Mouse (Mus musculus) cerebellum, adult 11-12 months (tissue): Measurements from ENCODE around the gene Nat14.
"Not testable (repeated sequence)": the region's sequence is repeated elsewhere in the genome, so short reads cannot be mapped to it uniquely, and the experiment has no call there.

Source experiments
- DNase-seq: peaks from one replicate; pipeline ENCODE4 v3.0.0; 2022

Gene Nat14

DNA sequence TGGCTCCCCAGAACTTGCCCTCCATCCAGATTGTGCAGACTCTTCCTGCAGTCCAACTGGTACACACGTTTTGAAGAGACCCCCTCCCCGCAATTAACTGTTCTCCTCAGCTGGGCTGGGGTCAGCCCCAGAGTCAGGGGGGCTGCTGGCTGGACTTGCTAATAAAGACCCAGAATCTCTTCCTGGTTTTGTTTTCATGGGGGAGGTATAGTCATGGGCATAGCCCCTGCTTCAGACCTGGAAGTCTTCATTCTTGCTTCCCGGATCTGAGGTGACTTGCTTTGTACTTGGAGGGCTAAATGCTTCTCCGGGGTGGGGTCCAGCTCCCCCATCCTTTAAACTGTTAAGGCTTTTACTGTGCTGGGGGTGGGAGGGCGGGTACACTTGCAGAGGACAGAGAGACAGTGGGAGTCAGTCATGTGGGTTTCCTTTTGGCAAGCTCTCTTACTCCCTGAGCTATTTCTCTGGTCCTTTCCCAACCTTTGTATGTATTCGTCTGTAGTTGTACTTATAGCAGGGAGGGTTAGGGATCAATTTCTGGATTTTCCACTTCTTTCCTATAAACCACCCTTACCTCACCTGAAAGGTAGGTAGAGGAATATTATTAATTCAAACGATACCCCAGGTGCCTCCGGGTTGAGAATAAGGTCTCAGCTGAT, at the start of gene Nat14:
Gene Nat14, plus strand, starts transcription at position 205 of the 659 bp plus-strand sequence.
- no peak for DNase-seq

DNA sequence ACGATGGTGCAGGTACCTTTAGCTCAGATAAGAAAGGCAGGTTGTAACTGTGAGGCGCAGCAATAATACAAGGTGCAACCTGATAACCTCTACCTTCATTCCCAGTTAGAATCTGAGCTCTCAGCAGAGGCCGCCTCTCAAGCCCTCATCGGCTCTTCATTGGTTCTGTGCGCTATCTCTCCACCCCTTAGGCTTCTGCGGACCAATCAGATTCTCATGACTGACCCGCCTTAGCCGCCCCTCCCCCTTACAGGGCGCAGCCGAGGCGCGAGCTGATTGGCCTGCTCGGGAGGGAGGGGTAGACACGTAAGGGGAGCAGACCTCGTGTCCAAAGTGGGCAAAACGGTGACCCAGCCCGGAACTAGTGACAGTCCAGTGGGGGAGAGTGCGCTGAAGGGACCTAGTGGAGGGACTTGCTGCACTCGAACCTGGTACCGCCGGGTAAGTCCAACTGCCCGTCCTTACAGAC, 45.0 kb upstream of the Nat14 start, which contains the start of gene Isoc2a:
Gene Isoc2a, plus strand, starts transcription at position 401 of the 469 bp plus-strand sequence.
- DNase-seq = peak; percentile 94

DNA sequence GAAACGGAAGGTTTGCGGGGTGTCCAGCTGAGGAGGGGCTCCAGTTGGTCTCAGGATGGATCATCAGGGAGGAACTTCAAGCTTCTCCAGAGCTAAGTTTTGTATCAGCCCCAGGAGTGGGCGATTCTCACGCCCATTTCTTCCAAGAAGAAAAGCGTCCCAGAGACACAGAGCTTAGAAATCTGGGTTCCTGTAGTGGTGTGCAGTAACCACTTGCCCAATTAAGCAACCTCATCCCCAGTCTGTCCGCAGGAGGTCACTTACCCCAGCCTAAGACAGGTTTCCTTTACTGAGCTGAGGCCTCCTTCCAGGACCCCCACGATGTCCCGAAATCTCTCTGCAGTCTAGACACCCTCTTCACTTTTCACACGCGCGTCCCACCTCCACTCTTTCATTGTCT, 44.6 kb upstream of the Nat14 start:
- peak; percentile 36 for DNase-seq

DNA sequence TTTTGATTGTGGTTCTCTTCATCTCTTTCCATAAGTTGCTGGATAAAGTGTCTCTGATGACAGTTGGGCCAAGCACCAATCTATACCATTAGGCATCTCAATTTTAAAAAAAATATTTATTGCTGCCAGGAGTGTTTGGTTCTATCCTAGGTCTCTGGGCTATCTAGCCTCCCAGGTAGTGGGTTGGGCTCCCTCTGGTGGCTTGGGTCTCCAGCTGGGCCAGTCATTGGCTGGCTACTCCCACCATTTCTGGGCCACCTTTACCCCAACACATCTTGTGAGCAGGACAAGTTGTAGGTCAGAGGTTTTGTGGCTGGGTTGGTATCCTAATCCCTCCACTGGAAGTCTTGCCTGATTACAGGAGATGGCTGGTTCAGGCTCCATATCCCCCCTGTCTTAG, 43.6 kb upstream of the Nat14 start:
- no peak for DNase-seq

DNA sequence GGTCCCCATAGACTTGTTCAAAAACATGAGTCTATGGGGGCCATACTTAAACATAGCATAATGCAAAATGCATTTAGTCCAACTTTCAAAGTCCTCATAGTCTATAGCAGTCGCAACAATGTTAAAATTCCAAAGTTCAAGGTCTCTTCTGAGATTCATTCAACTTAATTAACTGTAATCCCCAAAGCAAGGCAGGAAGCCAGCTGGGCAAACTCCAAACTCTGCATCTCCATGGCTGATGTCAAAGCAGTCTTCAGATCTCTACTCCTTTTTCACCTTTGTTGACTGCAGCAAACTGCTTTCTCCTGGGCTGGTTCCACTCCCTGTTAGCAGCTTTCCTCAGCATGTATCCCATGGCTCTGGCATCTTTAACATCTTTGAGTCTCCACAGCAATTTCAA, 42.8 kb upstream of the Nat14 start:
- DNase-seq = not testable (repeated sequence)

DNA sequence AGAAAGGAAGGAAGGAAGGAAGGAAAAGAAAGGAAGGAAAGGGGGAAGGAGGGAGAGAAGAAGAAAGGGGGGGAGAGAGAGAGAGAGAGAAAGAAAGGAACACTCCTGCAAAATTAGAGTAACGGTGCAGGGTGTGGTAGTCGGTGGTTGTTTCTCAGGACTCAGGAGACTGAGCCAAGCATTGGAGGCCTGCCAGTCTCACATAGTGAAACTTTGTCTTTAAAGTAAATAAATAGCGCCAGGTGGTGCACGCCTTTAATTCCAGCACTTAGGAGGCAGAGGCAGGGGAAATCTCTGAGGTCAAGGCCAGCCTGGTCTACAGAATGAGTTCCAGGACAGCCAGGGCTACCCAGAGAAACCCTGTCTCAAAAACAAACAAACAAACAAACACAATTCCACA, 35.1 kb upstream of the Nat14 start:
- DNase-seq = no peak

DNA sequence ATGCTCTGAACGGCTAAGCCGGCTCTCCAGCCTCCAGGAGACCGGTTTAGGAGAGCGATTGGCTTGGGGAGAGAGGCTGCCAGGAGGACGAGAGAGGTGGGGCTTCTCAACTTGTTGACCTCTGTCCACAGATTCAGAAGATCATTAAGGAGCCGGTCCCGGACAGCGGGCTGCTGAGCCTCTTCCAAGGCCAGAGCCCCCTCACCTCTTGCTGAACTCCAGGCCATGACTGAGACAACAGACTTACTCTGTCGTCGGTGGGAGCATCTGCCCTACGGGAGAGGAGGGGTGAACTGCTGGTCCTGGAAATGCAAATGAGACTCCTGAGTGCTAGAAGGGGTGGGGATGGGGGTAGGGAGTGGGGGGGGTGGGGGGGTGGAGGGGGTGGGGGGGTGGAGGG, 26.6 kb upstream of the Nat14 start:
- no peak for DNase-seq

DNA sequence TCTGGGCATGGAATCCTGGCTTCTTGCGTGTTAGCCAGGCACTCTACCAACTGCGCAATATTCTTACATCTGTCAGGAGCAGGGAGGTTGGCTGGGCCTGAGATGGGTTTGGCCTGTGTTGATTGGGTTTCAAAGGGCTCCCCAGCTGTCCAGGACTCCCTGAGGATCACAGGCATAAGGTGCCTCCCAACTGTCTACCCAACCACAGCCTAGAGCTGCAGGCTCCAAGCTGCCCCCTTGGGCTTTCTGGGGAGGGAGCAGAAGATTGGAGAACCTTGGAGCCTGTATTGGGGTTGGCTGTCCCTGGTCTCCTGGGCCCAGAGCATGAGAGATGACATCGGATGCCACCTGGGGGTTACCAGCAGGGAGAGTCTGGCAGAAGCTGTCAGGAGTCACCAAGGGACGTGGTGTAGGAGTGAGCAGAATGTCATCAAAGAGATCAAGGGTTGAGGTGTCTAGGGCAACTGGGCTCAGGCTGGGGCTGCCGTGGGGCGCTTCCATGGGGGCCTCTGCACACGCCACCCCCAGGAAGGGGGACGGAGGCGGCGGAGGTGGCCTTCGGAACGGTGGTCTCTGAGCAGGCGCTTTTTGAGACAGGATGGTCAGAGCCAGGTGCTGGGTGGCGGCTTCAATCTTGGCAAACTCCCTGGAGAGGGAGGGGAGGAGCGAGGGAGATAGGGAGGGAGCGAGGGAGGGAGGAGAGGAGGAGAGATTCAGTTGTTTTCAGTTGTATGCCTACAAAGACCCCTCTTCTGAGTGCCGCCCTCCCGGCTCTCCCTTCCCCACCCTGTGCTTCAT, 22.8 kb upstream of the Nat14 start:
- peak; percentile 43 for DNase-seq

DNA sequence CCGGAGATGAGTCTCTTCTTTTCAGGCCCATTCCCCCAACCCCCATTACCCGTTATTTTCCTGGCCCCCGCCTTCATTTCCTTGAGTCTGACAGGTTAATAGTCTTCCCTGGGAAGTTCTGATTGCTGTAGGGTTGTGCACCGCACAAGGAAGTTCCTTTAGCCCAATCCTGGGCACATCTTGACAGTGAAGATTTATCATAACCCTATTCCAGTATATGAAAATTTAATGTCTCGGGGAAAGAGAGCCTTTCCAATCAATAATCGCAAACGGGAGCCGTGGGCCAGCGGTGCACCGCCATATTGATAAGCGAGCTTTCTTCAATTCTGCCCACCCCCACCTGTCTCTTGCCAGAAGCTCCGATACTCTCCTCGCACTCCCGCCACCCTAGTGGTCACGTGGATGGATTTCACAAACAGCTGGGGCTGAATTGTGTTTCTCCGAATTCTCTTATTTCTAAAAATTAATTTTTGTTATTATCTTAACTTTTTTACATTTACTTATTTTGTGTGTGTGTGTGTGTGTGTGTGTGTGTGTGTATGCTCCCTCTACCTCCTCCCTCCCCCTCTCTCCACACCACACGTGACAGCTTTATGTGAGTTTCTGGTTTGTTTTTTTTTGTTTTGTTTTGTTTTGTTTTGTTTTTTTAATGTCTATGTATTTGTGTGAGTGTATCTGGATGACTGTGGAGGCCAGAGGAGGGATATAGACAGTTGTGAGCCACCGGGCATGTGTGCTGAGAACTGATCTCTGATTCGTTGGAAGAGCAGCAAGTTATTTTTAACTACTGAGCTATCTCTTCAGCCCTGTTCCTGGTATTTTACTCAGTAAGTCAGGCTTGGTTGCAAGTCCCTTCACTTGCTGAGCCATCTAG, 21.9 kb upstream of the Nat14 start:
- DNase-seq = no peak

DNA sequence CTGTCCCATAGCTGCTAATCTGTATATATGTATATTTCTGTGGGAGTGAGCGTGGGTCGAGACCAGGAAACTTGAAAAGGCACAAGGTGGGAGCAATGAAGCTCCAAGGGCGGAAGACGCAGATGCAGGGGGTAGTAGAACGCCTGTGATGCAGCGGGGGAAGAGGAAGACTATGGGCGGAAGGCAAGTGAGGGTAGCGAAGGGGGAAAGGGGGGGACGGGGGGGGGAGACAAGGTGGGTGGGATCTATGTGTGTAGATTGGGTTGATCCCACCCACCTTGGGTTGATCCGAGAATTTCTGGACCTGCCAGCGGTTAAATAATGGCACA, 21.3 kb upstream of the Nat14 start:
- DNase-seq = no peak

DNA sequence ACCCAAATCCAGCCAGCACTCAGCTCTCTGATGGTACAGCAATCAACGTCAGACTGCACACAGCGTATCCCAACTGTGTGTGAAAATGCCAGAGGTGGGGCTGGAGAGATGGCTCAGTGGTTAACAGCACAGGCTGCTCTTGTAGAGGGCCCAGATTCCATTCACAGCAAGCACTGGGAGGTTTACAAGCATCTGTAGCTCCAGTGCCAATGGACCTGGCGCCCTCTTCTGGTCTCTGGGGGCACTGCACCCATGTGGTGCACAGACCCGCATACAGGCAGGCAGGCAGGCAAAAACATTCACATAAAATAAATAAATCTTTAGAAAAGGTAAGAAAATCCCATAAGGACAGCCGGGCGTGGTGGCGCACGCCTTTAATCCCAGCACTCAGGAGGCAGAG, 20.7 kb upstream of the Nat14 start:
- no peak for DNase-seq

DNA sequence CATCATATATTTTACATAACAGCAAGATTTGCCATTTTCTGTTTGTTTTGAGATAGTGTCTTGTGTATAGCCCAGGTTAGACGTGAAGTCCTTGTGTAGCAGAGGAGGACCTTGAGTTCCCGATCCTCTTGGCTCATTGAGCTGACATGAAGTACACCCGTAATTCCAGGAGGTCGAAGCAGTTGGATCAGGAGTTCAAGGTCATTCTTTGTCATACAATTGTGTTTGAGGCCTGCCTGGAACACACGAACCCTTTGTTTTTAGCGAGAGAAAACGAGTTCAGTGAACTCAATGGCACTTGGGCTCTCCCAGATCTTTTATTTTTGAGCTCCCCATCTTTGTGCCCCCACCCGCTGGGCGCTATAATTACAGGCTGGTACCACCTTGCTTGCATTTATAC, 19.4 kb upstream of the Nat14 start:
- DNase-seq = no peak

DNA sequence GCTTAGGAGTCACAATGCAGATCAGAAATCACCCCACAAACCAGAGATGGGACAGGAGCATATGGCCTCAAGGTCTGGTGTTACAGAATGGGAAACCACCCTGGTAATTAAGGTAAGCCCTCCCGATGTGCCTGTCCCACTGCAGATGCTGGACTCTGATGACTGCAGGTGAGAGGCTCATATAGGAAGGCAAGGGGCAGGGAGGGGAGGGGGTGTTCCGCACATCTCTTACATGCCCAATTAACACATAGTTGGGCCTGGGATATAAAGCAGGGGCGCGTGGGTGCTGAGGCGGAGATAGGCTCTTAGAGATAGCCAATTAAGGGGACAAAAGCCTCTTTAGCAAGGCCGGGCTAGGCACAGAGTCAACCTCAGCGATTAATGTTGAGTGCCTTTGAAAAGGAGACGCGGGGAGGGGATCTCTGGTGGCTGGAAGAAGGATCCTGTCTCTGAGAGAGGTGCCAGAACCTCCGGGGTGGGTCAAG, 15.3 kb upstream of the Nat14 start, which contains the start of gene Gm36210:
Gene Gm36210, minus strand, starts transcription at position 51 of the 485 bp plus-strand sequence.
- DNase-seq = no peak

DNA sequence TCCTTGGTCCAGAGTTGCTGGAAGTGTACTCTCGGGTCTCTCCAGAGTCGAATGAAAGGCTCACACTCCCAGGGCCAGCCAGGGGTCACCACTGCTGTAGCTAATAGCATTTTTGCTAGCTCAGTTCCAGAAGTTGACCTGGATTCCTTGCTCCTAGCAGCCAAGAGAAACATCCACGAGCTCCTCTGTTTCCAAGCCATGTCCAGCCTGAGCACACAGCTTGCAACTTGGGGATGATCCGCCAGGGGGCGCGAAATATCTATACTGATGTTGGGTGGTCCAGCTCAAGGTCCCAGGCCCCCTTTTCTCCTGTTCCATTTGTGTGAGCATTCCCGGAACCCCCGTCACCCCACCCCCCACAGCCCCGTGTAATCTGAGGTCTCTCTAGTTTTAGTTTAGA, 10.3 kb upstream of the Nat14 start:
- peak; percentile 38 for DNase-seq

DNA sequence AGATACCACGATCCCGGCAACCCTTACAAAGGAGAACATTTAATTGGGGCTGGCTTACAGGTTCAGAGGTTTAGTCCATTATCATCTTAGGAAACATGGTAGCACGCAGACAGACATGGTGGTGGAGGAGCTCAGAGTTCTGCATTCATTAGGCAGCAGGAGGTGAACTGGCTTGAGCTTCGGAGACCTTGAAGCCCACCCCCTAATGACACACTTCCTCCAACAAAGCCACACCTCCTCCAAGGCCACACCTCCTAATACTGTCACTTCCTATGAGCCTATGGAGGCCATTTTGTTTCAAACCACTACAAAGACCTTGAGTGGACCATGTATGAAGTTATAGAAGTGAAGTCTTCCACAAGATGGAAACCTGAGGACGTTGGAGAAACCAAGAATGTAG, 9.6 kb upstream of the Nat14 start:
- no peak for DNase-seq

DNA sequence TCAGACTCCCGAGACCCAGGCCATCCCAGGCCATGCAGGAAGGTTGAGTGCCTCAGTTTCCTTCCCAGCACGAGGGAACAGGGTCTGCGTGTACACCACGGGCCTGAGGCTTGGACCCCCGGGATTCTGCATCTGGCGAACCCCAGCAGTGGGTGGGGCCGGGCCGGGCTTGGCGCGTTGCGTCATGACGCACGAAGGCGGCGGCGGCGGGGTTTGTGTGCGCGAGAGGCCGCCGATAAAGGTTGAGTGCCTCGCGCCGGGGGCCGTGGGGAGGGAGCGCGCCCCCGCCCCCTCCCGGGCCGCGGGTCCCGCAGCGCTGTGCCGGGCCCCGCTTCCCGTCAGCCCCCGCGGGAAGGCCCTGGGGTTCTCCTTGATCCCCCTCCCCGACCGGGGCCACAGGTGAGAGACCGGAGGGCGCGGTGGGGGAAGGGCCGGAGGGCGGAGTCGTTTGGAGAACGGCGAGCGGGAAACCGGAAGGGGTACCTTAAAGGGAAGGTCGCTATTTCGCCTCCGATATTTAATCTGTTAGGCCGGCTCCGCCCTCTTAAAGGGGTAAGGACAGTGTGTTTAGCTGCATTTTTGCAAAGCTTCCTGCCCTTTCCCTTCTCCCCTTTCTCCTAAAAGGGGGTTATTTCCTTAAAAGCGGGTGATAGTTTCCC, 6.7 kb upstream of the Nat14 start, which contains the start of gene Zfp628:
Gene Zfp628, plus strand, starts transcription at position 211 of the 659 bp plus-strand sequence.
- peak; percentile 94 for DNase-seq

DNA sequence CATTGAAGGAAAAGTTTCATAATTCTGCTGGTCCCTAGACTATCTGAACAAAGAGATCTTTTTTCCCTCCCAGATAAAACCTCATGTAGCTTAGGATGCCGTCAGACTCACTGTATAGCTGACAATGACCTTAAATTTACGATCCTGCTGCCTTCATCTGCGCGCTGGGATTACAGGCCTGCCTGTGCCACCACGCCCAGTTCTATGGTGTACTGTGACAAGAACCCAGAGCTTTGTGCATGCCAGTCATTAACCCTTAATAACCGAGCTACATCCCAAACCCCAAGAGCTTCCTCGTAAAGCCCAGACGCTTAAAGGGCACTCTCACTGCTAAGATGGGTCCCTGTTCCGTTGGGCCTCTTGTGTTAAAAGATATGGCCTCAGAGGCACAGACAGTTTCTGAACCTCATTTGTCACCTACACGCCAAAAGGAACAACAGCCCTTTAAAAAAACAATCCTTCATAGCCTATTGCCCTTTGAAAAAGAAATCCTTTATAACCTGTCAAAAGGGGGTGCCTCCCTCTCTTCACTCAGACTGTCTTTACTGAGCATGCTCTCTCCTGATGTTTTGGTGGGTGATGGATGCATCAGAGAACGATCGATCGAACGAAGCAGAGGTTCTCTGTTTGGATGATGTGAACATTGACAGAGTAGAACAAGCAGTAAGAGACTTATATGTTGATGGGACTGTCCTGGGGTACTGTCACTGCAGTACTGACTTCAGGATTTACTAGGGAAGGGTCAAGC, 6.0 kb upstream of the Nat14 start:
- DNase-seq = peak; percentile 64

DNA sequence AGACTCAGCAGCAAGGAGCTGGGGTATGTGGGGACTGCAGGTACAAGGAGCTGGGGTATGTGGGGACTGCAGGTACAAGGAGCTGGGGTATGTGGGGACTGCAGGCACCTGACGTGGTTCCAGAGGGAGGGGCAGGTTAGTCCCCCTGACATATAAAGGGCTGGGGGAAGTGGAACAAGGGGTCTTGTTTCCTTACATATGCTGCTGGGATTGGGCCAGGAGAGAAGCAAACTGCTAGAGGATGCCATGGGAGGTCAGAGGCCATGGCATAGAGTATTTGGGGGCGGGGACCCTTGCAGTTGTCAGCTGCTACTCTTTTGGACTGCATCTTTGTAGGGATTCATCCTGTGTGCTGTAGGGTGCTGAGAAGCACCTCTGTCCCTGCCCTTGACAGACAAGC, 4.3 kb upstream of the Nat14 start:
- no peak for DNase-seq

DNA sequence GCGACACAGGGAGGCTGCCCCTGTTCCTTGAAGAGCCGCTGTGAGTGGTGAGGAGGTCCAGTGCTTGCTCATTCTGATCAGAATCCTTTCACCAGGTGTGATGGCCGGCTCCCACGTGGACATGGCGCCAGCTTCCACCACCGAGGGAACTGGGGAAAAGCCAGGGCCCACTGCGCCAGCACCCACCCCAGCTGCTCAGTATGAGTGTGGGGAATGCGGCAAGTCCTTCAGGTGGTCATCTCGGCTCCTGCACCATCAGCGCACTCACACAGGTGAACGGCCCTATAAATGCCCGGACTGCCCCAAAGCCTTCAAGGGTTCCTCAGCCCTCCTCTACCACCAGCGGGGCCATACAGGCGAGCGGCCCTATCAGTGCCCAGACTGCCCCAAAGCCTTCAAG, 3.1 kb upstream of the Nat14 start:
- DNase-seq = no peak

DNA sequence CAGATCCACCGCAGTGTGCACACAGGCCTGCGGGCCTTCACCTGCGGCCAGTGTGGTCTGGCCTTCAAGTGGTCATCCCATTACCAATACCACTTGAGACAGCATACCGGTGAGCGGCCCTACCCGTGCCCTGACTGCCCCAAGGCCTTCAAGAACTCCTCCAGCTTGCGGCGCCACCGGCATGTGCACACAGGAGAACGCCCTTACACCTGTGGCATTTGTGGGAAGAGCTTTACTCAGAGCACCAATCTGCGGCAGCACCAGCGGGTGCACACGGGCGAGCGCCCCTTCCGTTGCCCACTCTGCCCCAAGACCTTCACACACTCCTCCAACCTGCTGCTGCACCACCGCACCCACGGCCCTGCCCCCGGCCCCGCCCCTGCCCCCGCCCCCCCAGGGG, 2.7 kb upstream of the Nat14 start:
- DNase-seq = no peak

DNA sequence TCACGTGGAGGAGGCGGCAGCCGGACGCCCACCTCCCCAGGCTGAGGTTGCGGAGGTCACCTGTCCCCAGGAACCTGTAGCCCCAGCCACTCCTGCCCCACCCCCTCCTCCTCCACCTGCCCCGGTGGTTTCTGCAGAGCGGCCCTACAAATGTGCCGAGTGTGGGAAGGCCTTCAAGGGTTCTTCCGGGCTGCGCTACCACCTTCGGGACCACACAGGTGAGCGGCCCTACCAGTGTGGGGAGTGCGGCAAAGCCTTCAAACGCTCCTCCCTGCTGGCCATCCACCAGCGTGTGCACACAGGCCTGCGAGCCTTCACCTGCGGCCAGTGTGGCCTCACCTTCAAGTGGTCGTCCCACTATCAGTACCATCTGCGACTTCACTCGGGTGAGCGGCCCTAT, 1.9 kb upstream of the Nat14 start:
- DNase-seq = no peak

DNA sequence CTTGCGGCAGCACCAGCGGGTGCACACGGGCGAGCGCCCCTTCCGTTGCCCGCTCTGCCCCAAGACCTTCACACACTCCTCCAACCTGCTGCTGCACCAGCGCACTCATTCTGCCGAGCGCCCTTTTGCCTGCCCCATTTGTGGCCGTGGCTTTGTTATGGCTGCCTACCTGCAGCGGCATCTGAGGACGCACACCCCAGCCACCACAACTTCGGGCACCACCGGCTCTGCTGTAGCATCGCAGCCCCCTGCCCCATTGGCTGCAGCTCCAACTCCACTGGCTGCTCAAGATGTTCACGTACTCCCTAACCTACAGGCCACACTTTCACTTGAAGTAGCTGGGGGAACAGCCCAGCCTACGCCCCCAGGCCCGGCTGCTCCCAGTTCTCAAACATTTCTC, 1.3 kb upstream of the Nat14 start:
- DNase-seq = no peak
